Mouse (Mus musculus) retina, embryonic 14.5 days (tissue): ENCODE data around the gene Zfp989.
"Not testable (repeated sequence)": the region's sequence is repeated elsewhere in the genome, so short reads cannot be mapped to it uniquely, and the experiment has no call there.

ENCODE experiments used
- DNase-seq: peaks from one replicate; pipeline ENCODE4 v3.0.0-alpha.2; 2015; ENCODE audit warnings: low spot score

Zfp989 gene

DNA sequence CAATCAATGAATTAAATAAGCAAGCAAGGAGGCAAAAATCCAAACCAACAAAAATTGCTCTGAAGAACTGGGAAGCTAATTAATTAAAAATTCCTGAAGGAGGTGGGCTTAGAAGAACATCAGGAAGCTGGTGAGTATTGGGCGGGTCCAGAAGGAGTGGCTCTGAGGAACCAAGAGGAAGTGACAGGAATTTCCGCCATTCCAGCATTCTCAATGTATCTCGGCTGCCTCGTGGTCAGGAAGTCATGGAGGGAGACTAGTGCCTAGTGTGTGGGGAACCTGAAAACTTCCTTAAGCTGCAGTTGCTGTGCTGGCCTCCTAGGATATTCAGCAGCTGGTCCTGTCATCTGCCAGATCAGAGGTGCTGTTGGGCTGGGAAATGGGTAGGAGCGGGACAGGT is at the start of gene Zfp989:
TSS of gene Zfp989 (plus strand) at position 220 of the 400 bp plus-strand sequence.
- not testable (repeated sequence) for DNase-seq

DNA sequence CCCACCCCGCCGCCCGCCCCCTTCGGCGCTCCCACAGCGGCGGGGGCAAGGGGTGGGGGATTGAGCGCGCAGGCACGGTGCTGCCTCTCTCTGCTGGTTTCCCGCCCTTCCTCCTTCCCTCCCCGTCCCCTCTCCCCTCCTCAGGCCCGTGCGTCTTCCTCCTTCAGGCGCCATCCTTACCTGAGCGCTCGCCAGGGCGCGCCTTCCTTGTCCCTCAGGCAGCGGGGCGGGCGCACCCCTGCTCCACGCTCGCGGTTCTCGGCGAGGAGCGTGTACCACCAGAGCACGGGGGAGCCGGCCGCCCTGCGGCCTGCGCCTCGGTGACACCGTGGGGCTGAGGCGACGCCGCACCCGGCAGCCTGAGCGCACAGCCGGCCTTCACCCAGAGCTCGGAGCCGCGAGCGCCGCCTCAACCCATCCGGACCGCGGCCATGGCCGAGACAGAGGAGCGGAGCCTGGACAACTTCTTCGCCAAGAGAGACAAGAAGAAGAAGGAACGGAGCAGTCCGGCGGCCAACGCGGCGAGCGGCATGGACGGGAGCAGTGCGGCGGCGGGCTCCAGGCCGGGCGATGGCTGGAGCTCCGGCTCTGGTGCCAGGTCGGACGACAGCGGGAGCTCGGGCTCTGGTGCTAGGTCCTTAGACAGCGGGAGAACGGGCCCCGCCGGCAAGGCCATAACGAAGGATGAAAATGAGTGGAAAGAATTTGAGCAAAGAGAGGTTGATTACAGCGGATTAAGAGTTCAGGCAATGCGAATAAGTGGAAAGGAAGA is 39.3 kb upstream of the Zfp989 start:
- DNase-seq: no peak

DNA sequence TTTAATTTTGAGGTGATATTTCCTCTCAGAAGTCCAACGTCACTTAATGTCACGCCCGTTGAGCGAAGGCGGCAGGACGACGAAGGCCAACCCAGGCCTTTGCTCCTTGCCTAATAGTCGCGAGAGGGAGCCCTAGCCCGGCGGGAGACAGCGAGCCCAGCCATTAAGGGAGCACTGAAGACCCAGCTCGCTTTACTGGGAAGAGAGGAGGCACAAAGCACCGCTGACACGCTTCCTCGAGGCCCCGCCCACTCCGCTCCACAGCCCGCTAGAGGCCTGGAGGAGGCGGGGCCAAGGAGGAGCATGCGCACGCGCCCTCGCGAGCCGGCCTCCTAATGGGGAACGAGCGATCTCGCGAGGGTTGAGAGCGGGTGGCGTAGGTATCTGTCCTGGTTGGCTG is 30.1 kb upstream of the Zfp989 start:
- DNase-seq: not testable (repeated sequence)

DNA sequence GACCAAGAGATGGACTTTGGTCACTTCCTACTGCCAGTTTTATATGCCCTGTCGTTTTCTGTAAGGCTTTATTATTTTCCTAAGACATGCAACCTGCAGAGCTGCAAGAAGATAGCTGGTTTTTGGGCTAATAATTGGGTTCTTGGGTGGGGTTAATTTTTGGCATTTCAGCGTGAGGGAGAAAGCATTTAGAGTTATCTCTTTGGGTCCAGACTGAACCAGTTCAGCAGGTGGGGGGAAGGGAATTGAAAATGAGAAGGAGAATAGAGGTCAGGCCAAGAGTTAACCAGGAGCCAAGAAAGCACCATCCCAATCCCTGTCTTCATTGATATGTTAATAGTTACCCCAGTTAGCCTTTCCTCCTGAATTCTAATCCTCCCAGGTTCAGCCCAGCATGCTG is 4.8 kb downstream of the Zfp989 start:
- not testable (repeated sequence) for DNase-seq

DNA sequence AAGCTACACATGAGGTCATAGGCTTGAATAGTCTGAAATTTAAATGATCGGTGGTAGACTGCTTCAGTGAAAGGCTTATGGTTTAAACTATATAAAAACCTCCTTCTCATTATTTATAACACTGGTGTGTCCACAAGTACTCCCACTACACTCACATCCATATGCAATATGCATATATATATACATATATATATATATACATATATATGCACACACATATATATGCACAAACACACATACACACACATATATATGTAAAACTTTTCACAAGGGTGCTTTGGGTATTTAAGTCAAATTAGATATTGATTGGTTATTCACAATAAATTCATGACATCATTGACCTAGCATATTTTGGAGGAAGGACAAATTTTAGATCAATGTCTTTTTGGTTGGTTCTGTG is 46.6 kb downstream of the Zfp989 start:
- DNase-seq: not testable (repeated sequence)

DNA sequence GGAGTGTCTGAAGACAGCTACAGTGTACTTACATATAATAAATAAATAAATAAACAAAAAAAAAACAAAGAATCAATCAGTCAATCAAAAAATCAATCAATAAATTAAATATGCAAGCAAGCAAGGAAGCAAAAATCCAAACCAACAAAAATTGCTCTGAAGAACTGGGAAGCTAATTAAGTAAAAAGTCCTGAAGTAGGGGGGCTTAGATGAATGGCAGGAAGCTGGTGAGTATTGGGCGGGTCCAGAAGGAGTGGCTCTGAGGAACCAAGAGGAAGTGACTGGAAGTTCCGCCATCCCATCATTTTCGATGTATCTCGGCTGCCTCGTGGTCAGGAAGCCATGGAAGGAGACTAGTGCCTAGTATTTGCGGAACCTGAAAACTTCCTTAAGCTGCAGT is 49.8 kb downstream of the Zfp989 start, which contains the start of gene Rex2:
TSS of gene Rex2 (plus strand) at position 301 of the 400 bp plus-strand sequence.
- not testable (repeated sequence) for DNase-seq

DNA sequence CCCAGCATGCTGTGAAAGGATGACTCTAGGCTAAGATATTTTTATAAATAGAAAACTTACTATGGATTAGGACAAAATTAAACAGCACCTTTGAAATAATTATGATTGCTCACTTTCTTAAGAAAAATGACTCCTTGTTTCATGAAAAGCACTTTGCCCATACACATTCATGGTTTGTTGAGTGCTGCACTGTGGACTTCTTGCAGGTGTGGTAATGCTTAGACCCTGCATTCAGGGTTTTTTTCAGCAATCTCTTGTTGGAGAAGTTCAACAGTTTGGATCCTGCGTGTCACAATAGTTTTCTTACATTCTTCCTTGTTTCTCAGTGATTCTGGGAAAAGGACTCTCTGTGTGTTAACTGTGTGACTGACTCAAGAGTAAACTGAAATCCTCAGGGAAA is 54.6 kb downstream of the Zfp989 start:
- not testable (repeated sequence) for DNase-seq

DNA sequence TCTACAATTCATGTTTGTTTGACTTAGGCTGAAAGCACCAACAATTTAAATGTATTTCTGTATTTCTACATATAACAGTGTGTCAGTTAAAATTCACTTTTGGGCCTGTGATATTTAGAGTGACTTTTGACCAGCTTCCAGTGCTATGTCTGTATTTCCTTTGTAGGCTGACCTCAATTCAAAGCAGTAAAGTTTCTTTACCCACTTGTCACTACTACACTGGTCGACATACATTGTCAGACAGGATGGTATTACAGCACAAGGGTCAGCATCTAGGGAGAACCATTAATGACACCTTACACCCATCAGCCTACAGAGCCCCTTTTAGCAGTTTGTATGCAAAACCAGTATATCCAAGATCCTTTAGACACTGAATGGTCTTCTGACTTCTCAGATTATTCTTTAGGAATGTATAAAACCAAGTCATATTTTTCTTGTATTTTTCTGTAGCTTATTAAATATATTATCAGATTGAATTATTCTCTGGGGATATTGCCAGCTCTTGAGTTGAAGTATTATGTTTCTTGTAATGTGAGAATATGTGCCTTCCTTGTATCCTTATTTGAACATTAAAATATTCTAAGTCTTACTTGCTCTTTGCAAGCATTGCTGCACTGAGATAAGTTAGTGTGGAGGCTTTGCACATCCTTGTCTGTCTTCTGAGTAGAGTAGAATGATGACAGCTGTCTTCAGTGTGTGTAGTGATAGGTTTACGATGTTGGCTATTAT is 59.7 kb downstream of the Zfp989 start:
- DNase-seq: not testable (repeated sequence)
